ENCODE assay signal across 9 mouse cellular contexts in genomic region chr3:84438118-84438517, GRCm38 (mm10). TPM values are rescaled to one million over a fixed set of nuclear protein-coding genes. Genes with fewer than 3 reads are reported as not detected.
DNase-seq lines count a peak whose midpoint lies in the region; ATAC-seq lines count a peak whose summit lies in the region.
"Had no signal": no experiment of that assay in that cellular context is flagged by ENCODE, and none has a peak within 500 bp of the region (broad histone marks: within the 10 kb centered on the region; RNA-seq: fewer than 3 reads in every experiment).

No protein-coding gene starts in this region.

- 50% methylated on average over 11 of the region's 11 CpGs for WGBS in heart, embryonic 12.5 days

- no peak for ATAC-seq in heart, embryonic 12.5 days (ENCODE audit: insufficient number of reproducible peaks, low FRiP score)
- no peak for ATAC-seq in megakaryocyte-erythroid progenitor cell, adult 5-6 weeks (replicated peaks; ENCODE audit: low FRiP score, low TSS enrichment, poor library complexity, severe bottlenecking)
- no peak for ATAC-seq in erythroid progenitor cell, adult 5-6 weeks (replicated peaks; ENCODE audit: low FRiP score, poor library complexity, severe bottlenecking)

- peaks cover 33% of the 10 kb centered on the region for H3K27me3 ChIP-seq in heart, embryonic 12.5 days (replicated peaks)
- H3K27me3 ChIP-seq: CH12.LX had no signal

- H3K4me3 ChIP-seq in heart, embryonic 12.5 days: no peak overlapping the region

- H3K27ac ChIP-seq in heart, embryonic 12.5 days (ENCODE audit: poor library complexity, severe bottlenecking): no peak overlapping the region

- no peak overlapping the region for H3K4me2 ChIP-seq in heart, embryonic 12.5 days

- H3K9ac ChIP-seq in heart, embryonic 12.5 days: no peak overlapping the region

- peak; percentile 73 to 80 for DNase-seq in heart, adult 18-20 months
- peak; percentile 71 for DNase-seq in adrenal gland, postnatal 14 days
- DNase-seq in heart, postnatal 25 days (ENCODE audit: low spot score): peak; percentile 69
- DNase-seq in left cerebral cortex, postnatal 4 days: peak; percentile 70
- peak; percentile 62 to 71 for DNase-seq in urinary bladder, postnatal 4 days (ENCODE audit: low spot score in 2 of 2)

- H3K9me3 ChIP-seq in heart, embryonic 12.5 days (replicated peaks): no peaks in the 10 kb centered on the region

- intact Hi-C loops in heart, postnatal 25 days (cut with DNase I): no loop called here
- intact Hi-C loops in left cerebral cortex, postnatal 4 days (cut with DNase I): no loop called here

- H3K36me3 ChIP-seq in heart, embryonic 12.5 days: no peaks in the 10 kb centered on the region

- peaks cover 33% of the 10 kb centered on the region for H3K4me1 ChIP-seq in heart, embryonic 12.5 days (replicated peaks)

RNA-seq across cellular contexts. Expression of gene Fhdc1, which starts 42.1 kb away (rescaled TPM):
- 1 to 10 TPM in 1 of 2 experiments, under 1 TPM in 1; 0.87 to 1.1 TPM for total RNA-seq in heart, adult 18-20 months (2021)
- 4.4 TPM in 2 replicates for polyA plus RNA-seq in heart, embryonic 12.5 days (2016; fragmentation: Nextera tagmentation; extraction: Ambion mirVana)
- total RNA-seq in adrenal gland, postnatal 14 days (2021): 13.6 and 15.1 TPM in 2 replicates
- under 1 TPM; 0.59 to 0.62 TPM for total RNA-seq in heart, postnatal 25 days (2021)
- total RNA-seq in left cerebral cortex, postnatal 4 days (2021): 1 to 10 TPM; 3.3 to 5.2 TPM
- total RNA-seq in megakaryocyte-erythroid progenitor cell, adult 5-6 weeks (2014; fragmentation: Nextera tagmentation): 0.59 and 0.79 TPM in 2 replicates
- total RNA-seq in megakaryocyte-erythroid progenitor cell, adult 5-6 weeks (2017): 1.6 and 2.0 TPM in 2 replicates
- total RNA-seq in erythroid progenitor cell, adult 5-6 weeks (2015; ENCODE audit: low replicate concordance): 417 and 527 TPM in 2 replicates
- 189 and 211 TPM in 2 replicates for total RNA-seq in erythroid progenitor cell, adult 5-6 weeks (2017; ENCODE audit: low replicate concordance)

Comparison
In these comparisons a context has a peak if more than half of its experiments do, and no peak if none do; other contexts are left out.
1. RNA of gene Fhdc1, which starts 42.1 kb away (total RNA-seq): 189 to 527 TPM in erythroid progenitor cell, adult 5-6 weeks; 13.6 to 15.1 TPM in adrenal gland, postnatal 14 days, 3.3 to 5.2 TPM in left cerebral cortex, postnatal 4 days, 0.59 to 2.0 TPM in megakaryocyte-erythroid progenitor cell, adult 5-6 weeks, 0.87 to 1.1 TPM in heart, adult 18-20 months and 0.59 to 0.62 TPM in heart, postnatal 25 days; every median in the first group is over 10 times any median in the second.
2. Peak in every context shown above with its lines, with median percentiles within 50 percentile points of each other: DNase-seq.